Mouse (Mus musculus) midbrain, embryonic 12.5 days (tissue): ENCODE data around the gene Fam160a1. TPM values are rescaled to one million over a fixed set of nuclear protein-coding genes. Genes with fewer than 3 reads are reported as not detected.

ENCODE experiments used
- ATAC-seq: fragments of 200-750 bp; cut with Nextera tagmentation; 2 replicates; pipeline ENCODE4 v1.8.0; 2017; ENCODE audit warnings: low read depth, moderate TSS enrichment, moderate library complexity; ENCODE audit not compliant: low FRiP score
- H3K27ac ChIP-seq: fragments of 300-500 bp; sonication (generic); replicated peaks from 2 replicates; pipeline ENCODE4 v1.5.1; 2016; ENCODE audit warnings: mild to moderate bottlenecking
- H3K27me3 ChIP-seq: fragments of 300-500 bp; sonication (generic); 2 replicates; pipeline ENCODE4 v1.6.1; 2016; ENCODE audit warnings: mild to moderate bottlenecking
- H3K36me3 ChIP-seq: fragments of 300-500 bp; sonication (generic); 2 replicates; pipeline ENCODE4 v1.6.1; 2016
- H3K4me1 ChIP-seq: fragments of 300-500 bp; sonication (generic); 2 replicates; pipeline ENCODE4 v1.6.1; 2016
- H3K4me2 ChIP-seq: fragments of 300-500 bp; sonication (generic); replicated peaks from 2 replicates; pipeline ENCODE4 v1.6.1; 2016; ENCODE audit warnings: mild to moderate bottlenecking, moderate library complexity
- H3K4me3 ChIP-seq: fragments of 300-500 bp; sonication (generic); 2 replicates; pipeline ENCODE4 v1.5.1; 2016; ENCODE audit warnings: mild to moderate bottlenecking
- H3K9ac ChIP-seq: fragments of 300-500 bp; sonication (generic); replicated peaks from 2 replicates; pipeline ENCODE4 v1.6.1; 2016; ENCODE audit warnings: mild to moderate bottlenecking, moderate library complexity
- H3K9me3 ChIP-seq: fragments of 300-500 bp; sonication (generic); 2 replicates; pipeline ENCODE4 v1.6.1; 2016; ENCODE audit warnings: mild to moderate bottlenecking
- WGBS: fragments of 180-500 bp; shearing (Covaris S2); methylation state at CpG from one replicate; pipeline ENCODE4 v1.1.7; 2016; 5-methylcytosine and 5-hydroxymethylcytosine counted together
- polyA plus RNA-seq: library from polyadenylated mRNA; unstranded; fragments of >200 nt; fragmentation: Nextera tagmentation; extraction: Ambion mirVana; gene quantifications from 2 replicates; pipeline ENCODE4 v1.2.1, GENCODE M21; 2016

Fam160a1 gene
- polyA plus RNA-seq, result 0.20 and 0.28 TPM in 2 replicates

DNA sequence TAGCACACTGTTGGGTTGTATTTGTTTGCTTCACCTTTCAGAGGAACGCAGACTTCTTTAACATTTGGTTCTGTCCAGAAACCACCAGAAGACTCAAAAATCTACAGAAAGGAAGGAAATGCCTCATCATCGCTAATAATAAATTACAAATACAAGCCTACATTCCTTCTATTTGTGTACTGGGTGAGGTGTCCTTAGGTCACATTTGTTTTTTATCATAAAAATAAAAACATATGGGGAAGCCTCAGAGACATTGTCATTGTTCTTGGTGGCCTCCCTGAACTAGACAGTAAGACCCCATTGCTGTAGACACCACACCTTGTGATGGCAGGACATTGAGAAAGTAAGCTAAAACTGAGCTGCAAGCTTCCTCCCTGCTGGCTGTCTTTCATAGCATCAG is at the start of gene Fam160a1:
Gene Fam160a1, minus strand, starts transcription at position 101 of the 400 bp plus-strand sequence.
- 89% methylated on average over 2 of the region's 2 CpGs for WGBS
- no peaks in the 10 kb centered on the region for H3K27me3 ChIP-seq
- H3K27ac ChIP-seq, result no peak within 1 kb of the TSS
- H3K4me3 ChIP-seq, result no peak within 1 kb of the TSS
- H3K4me2 ChIP-seq, result no peak within 1 kb of the TSS
- H3K4me1 ChIP-seq, result no peaks in the 10 kb centered on the region
- no peaks in the 10 kb centered on the region for H3K36me3 ChIP-seq
- ATAC-seq, result no peak
- H3K9me3 ChIP-seq, result no peaks in the 10 kb centered on the region
- H3K9ac ChIP-seq, result no peak within 1 kb of the TSS

DNA sequence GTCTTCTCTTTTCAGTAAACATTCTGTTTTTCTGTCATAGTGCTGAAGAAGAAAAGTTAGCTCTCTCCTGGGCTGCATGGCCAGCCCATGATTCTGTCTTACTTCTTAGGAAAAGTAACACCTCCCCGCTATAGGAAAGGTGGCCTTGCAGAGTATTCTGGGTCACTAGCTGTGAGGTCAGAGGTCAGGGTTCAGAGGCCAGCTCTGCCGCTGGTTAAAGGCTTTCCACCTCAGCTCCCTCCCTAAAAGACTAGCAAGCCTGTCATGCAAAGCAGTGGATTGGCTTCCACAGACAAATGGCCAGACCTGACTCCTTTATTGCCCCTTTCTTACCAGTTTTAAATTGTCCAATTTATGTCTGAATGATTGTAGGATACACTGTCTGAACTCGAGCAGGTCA is 46.9 kb upstream of the Fam160a1 start:
- Histone ChIP-seq H3K4me1 (no peaks in the 10 kb centered on the region), H3K4me2 (no peak overlapping the region), H3K27ac (no peak overlapping the region), H3K36me3 (no peaks in the 10 kb centered on the region), H3K9ac (no peak overlapping the region), H3K27me3 (no peaks in the 10 kb centered on the region), H3K4me3 (no peak overlapping the region), H3K9me3 (no peaks in the 10 kb centered on the region)
- WGBS, result 7% methylated on average over 3 of the region's 3 CpGs
- no peak for ATAC-seq

- H3K4me2 ChIP-seq, result no peak overlapping the region
- WGBS, result 85% methylated on average over 2 of the region's 2 CpGs
- no peaks in the 10 kb centered on the region for H3K4me1 ChIP-seq
- no peak for ATAC-seq
- no peaks in the 10 kb centered on the region for H3K36me3 ChIP-seq
- no peaks in the 10 kb centered on the region for H3K27me3 ChIP-seq
- no peak overlapping the region for H3K9ac ChIP-seq
- no peak overlapping the region for H3K4me3 ChIP-seq
- no peak overlapping the region for H3K27ac ChIP-seq
- no peaks in the 10 kb centered on the region for H3K9me3 ChIP-seq
Measured at GRCm38 (mm10) chr3:85862886-85863285, 45.8 kb upstream of the Fam160a1 start.

DNA sequence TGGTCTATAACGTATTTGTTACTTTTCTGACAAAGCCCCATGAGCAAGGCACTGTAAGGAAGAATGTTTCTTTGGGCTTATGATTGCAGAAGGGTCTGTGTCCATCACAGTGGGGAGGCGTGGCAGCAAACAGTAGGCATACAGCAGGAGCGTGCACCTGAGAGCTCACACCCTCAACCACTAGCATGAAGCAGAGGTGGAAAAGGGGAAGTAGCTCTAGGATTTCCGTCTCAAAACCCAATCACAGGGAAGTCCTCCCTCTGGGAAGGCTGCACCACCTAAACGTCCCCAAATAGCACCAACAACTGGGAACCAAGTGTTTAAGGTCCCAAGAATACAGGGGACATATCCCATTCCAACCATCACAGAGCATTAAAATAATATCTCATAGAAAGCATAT is 43.9 kb upstream of the Fam160a1 start:
- Histone ChIP-seq H3K4me1 (no peaks in the 10 kb centered on the region), H3K27me3 (no peaks in the 10 kb centered on the region), H3K9ac (no peak overlapping the region), H3K4me2 (no peak overlapping the region), H3K36me3 (no peaks in the 10 kb centered on the region), H3K27ac (no peak overlapping the region), H3K4me3 (no peak overlapping the region), H3K9me3 (no peaks in the 10 kb centered on the region)
- ATAC-seq, result no peak
- 84% methylated on average over 5 of the region's 5 CpGs for WGBS

GRCm38 (mm10) chr3:85859311-85859710 is 42.2 kb upstream of the Fam160a1 start:
- H3K9me3 ChIP-seq, result no peaks in the 10 kb centered on the region
- H3K27me3 ChIP-seq, result no peaks in the 10 kb centered on the region
- H3K27ac ChIP-seq, result no peak overlapping the region
- H3K36me3 ChIP-seq, result no peaks in the 10 kb centered on the region
- peaks cover 6% of the 10 kb centered on the region; the same call in 1 of the 2 replicates for H3K4me1 ChIP-seq
- H3K4me3 ChIP-seq, result no peak overlapping the region
- no peak overlapping the region for H3K4me2 ChIP-seq
- WGBS, result 70% methylated on average over 6 of the region's 6 CpGs
- no peak for ATAC-seq
- H3K9ac ChIP-seq, result no peak overlapping the region

DNA sequence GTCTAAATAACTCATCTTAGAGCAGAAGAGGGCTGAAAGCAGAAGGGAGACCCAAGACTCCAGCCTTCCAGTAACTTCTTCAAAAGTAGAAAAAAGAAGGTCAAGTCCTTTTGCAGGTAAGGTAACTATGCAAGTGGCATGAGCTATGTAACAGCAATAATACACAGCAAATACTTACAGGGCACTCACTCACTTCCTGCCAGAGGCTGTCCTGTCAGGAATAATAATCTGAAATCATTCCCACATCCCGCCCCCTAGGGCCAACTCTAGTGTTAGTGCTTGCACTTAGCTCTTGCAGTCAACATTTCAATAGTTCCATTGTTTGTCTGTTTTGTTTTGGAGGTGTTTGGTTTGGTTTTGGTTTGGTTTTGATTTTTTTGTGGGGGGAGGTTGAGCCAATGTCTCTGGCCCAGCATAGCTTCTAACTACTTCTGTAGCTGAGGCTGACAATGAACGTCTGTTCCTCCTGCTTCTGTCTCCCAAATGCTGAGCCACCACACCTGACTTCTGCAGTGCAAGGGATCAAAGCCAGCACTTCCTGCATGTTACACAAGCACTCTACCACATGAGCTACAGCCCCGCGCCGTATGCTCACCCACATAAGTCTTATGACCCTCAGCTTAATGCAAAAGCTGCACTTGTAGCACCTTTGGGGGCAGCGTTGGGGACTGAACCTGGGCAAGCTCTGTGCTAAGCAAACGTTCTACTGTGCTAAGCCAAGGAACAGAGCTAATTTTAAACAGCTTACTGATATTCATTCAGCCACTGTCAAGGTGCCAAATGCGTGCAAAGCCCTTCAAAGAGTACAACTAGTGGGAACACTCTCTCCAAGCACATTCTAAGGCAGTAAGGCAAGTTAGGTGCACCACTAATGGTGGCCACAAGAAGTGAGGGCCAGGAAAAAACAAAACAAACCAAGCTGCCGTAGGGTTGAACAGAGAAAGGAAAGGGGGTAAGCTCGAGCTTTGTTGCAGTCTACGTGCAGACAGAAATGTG is 41.3 kb upstream of the Fam160a1 start:
- Histone ChIP-seq H3K27me3 (no peaks in the 10 kb centered on the region), H3K9me3 (no peaks in the 10 kb centered on the region), H3K27ac (no peak overlapping the region), H3K4me1 (peaks cover 6% of the 10 kb centered on the region; the same call in 1 of the 2 replicates), H3K4me2 (no peak overlapping the region), H3K9ac (no peak overlapping the region), H3K36me3 (no peaks in the 10 kb centered on the region), H3K4me3 (no peak overlapping the region)
- WGBS, result 75% methylated on average over 11 of the region's 11 CpGs
- ATAC-seq, result no peak

DNA sequence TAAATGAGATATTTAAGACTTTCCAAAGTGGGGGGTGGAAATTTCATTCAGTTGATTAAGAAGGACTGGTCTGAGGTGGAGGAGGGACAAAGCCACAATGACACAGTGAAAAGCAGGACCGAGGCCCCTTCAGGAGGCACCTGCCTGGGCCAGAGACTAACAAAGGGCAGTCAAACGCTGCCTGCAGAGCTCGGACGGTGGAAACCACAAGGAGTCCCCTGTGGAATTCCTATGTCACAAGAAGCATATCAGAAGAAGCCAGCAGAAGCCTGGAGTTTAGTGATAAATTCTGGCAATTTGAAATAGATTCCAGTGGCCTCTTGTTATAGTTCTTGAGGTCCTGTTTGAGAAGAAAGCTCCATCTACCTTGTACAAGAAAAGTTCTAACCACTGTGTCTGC is 40.0 kb upstream of the Fam160a1 start:
- ATAC-seq, result no peak
- Histone ChIP-seq H3K9me3 (no peaks in the 10 kb centered on the region), H3K4me1 (peaks cover 6% of the 10 kb centered on the region; the same call in 1 of the 2 replicates), H3K36me3 (no peaks in the 10 kb centered on the region), H3K27ac (no peak overlapping the region), H3K4me2 (no peak overlapping the region), H3K27me3 (no peaks in the 10 kb centered on the region), H3K9ac (no peak overlapping the region), H3K4me3 (no peak overlapping the region)
- 22% methylated on average over 4 of the region's 4 CpGs for WGBS

- no peaks in the 10 kb centered on the region for H3K36me3 ChIP-seq
- no peak overlapping the region for H3K9ac ChIP-seq
- no peaks in the 10 kb centered on the region for H3K9me3 ChIP-seq
- no peak overlapping the region for H3K4me3 ChIP-seq
- no peak overlapping the region for H3K4me2 ChIP-seq
- ATAC-seq, result no peak
- no peak overlapping the region for H3K27ac ChIP-seq
- 86% methylated on average over 5 of the region's 5 CpGs for WGBS
- peaks cover 6% of the 10 kb centered on the region; the same call in 1 of the 2 replicates for H3K4me1 ChIP-seq
- H3K27me3 ChIP-seq, result no peaks in the 10 kb centered on the region
Measured at GRCm38 (mm10) chr3:85855947-85856346, 38.9 kb upstream of the Fam160a1 start.

DNA sequence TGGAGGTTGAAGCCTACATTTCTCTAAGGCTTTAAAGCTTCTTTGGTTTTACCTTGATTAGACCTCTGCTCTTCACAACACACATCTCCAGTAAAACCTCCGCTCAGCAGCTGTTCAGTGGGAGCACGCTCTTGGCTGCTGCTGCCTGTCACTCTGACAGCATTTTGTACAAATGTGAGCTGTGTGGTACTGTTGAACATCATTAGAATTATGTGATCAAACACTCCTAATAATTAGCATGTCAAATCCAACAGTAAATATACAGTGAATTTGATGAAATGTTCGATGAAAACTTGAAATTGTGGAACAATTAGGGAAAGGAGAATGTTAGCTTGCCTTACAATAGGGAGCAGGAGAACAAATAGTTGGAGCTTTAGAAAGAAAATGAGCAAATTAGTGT is 38.0 kb upstream of the Fam160a1 start:
- ATAC-seq, result no peak
- no peak overlapping the region for H3K4me3 ChIP-seq
- no peak overlapping the region for H3K9ac ChIP-seq
- no peak overlapping the region for H3K4me2 ChIP-seq
- H3K4me1 ChIP-seq, result peaks cover 6% of the 10 kb centered on the region; the same call in 1 of the 2 replicates
- no peak overlapping the region for H3K27ac ChIP-seq
- no peaks in the 10 kb centered on the region for H3K27me3 ChIP-seq
- H3K36me3 ChIP-seq, result no peaks in the 10 kb centered on the region
- WGBS, result 84% methylated on average over 3 of the region's 3 CpGs
- H3K9me3 ChIP-seq, result no peaks in the 10 kb centered on the region

GRCm38 (mm10) chr3:85854143-85854542 is 37.1 kb upstream of the Fam160a1 start:
- Histone ChIP-seq H3K9me3 (no peaks in the 10 kb centered on the region), H3K9ac (no peak overlapping the region), H3K4me3 (no peak overlapping the region), H3K4me2 (no peak overlapping the region), H3K27me3 (no peaks in the 10 kb centered on the region), H3K27ac (no peak overlapping the region), H3K36me3 (no peaks in the 10 kb centered on the region), H3K4me1 (peaks cover 6% of the 10 kb centered on the region; the same call in 1 of the 2 replicates)
- no peak for ATAC-seq
- 80% methylated on average over 6 of the region's 6 CpGs for WGBS

DNA sequence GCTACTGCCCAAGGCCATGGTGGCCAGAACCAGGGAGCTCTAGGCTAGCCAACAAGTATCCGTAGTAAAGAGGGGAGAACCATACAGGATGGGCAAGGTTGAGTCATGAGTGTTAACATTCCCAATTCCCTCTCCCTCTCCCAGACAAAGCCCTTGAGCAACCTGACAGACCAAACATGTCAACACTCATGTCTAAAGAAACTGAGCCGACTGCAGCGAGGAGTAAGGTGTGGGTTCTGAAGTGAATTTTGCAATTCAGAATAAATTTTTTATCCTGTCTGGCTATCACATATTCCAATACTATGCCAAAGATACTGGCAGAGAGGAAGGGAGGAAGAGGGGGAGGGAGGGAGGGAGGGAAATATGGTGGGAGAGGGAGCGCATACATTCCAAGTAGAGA is 36.6 kb upstream of the Fam160a1 start:
- Histone ChIP-seq H3K4me2 (no peak overlapping the region), H3K9ac (no peak overlapping the region), H3K27me3 (no peaks in the 10 kb centered on the region), H3K27ac (no peak overlapping the region), H3K9me3 (no peaks in the 10 kb centered on the region), H3K4me1 (peaks cover 6% of the 10 kb centered on the region; the same call in 1 of the 2 replicates), H3K4me3 (no peak overlapping the region), H3K36me3 (no peaks in the 10 kb centered on the region)
- WGBS, result 91% methylated on average over 4 of the region's 4 CpGs
- no peak for ATAC-seq

- H3K27ac ChIP-seq, result no peak overlapping the region
- no peaks in the 10 kb centered on the region for H3K9me3 ChIP-seq
- 91% methylated on average over 1 of the region's 1 CpGs for WGBS
- H3K27me3 ChIP-seq, result no peaks in the 10 kb centered on the region
- no peak overlapping the region for H3K9ac ChIP-seq
- no peak for ATAC-seq
- no peaks in the 10 kb centered on the region for H3K36me3 ChIP-seq
- no peak overlapping the region for H3K4me2 ChIP-seq
- H3K4me1 ChIP-seq, result peaks cover 3% of the 10 kb centered on the region; the same call in 1 of the 2 replicates
- H3K4me3 ChIP-seq, result no peak overlapping the region
Measured at GRCm38 (mm10) chr3:85850079-85850478, 33.0 kb upstream of the Fam160a1 start.
